Mouse (Mus musculus) ES-CJ7 (cell line): ENCODE measurements around the gene Psg26.
"Not testable (repeated sequence)": the region's sequence is repeated elsewhere in the genome, so short reads cannot be mapped to it uniquely, and the experiment has no call there.

Experiments used
- DNase-seq: peaks from one replicate; pipeline ENCODE4 v3.0.0; 2011; ENCODE audit warnings: low read depth, low spot score

Psg26 gene

DNA sequence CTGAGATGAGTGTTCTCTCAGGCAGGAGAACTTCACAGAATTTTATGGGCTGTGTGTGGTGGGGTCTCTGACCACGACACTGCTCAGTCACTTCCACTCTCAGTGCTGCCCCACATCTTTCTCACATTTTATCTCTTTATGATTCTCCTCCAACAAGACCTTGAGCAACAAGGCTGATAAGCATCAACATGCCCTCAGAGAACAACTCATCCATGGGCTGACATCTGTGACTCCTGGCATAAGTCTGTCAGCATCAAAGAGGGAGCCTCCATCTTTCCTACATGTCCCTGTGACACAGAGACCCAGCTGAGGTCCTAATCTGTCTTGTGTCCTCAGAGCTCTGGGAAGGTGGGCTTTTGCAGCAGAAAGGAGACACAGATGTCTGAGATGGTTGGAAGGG, at the start of gene Psg26:
Psg26 (minus strand) TSS at position 101 of the 400 bp plus-strand sequence.
- no peak for DNase-seq

DNA sequence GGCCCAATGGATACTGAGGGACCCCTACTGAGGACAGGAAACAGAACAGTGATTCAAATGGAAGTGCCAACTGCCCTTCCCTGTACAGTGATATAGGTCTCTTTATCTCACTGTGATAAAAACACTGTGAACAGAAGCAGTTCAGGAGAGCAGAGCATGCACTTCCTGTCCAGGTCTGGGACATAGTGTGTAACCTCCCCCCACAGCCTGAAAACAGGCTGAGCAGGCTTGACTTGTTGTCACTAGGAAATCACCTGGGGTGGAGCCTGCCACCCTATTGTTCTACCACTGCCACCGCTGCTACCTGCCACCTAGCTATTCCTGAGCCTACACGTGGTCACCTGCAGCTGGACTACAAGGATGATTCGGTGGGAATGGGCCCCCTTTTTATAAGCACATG, 49.4 kb upstream of the Psg26 start:
- DNase-seq = no peak

DNA sequence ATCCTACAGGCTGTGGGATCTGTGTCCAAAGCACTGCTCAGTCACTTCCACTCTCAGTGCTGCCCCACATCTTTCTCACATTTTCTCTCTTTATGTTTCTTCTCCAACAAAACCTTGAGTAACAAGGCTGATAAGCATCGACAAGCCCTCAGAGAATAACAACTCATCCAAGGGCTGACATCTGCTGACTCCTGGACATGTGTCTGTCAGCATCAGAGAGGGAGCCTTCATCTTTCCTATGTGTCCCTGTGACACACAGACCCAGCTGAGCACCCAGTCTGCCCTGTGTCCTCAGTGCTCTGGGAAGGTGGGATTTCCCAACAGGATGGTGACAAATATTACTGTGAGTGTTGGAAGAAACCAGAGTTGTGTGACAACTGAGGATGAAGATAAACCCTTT, 48.2 kb upstream of the Psg26 start, which contains the start of gene Psg25:
Psg25 (minus strand) TSS at position 101 of the 400 bp plus-strand sequence.
- no peak for DNase-seq

DNA sequence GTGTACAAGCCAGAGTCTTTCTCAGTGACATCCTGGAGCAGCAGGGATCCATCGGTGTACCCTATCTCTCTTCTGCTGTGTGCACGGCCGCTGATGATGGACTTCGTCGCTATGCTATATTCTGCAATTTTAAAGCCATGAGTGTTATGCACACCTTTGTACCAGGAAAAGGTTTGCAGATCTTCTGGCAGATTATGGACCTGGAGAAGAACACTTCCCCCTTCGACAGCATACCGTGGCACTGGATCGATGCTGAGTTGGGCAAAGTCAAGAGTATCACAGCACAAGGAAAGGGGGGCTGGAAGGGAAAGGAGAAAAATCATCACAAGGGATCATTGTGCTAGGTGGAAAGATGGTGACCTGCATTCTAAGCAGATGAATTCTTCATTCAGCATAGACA, 40.7 kb upstream of the Psg26 start:
- DNase-seq = no peak

DNA sequence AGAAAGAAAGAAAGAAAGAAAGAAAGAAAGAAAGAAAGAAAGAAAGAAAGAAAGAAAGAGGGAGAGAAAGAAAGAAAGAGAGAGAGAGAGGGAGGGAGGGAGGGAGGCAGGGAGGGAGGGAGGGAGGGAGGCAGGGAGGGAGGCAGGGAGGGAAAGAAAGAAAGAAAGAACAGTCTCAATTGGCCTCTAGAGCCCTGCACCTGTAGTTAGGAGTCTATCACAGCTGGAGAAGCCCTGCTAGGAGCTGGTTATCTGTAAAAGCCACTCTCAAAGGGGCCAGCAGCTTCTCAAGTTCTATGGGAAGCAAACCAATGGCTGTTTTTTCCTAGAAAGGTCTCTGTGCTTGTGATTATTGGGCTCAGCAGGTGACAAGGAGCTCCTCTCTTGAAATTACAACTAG, 28.9 kb upstream of the Psg26 start:
- not testable (repeated sequence) for DNase-seq

DNA sequence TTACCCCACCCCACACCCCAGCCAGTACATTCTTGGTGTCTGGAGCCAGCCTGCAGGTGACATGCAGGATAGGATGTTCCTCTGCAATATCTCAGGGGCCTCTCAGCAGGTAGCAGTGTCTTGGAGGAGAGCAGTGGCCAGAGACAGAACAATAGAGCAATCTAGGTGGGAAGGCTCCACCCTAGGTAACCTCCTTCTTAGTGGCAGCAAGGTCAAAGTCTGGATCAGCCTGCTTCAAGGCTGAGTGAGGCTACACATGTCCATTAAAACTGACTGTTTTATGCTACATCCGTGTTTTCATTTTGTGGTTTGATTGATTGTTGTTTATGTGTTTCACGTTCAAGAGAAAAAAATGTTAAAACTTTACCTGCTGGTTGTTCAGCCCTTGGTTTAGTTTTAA, 28.4 kb upstream of the Psg26 start:
- peak; percentile 38 for DNase-seq

DNA sequence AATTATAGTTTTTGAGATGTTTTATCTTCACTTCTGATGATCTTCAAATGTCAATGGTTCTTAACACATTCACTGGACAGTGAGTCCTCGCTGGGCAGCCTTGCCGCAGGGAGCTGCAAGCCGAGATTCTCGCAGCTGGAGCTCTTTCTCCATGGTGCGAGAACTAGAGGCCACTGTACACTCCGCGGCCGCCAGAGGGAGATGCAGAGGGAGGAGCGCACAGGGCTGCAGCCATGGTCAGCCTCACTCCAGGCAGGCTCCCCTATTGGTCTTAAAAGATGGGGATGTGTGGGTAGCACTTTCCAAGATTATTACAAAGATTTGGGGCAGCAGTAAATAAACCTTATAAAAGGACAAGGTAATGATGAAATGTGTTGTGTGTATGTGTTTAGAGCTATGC, 27.5 kb upstream of the Psg26 start:
- no peak for DNase-seq

DNA sequence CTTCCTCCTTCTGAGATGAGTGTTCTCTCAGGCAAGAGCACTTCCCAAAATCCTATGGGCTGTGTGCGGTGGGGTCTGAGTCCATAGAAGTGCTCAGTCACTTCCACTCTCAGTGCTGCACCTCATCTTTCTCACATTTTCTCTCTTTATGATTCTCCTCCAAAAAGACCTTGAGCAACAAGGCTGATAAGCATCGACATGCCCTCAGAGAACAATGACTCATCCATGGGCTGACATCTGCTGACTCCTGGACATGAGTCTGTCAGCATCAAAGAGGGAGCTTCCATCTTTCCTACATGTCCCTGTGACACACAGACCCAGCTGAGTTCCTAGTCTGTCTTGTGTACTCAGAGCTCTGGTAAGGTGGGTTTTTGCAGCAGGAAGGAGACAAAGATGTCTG, 52.0 kb downstream of the Psg26 start, which contains the start of gene Psg28:
Psg28 (minus strand) TSS at position 101 of the 400 bp plus-strand sequence.
- DNase-seq = not testable (repeated sequence)
